Mouse (Mus musculus) neural tube, embryonic 13.5 days (tissue): ENCODE measurements around the gene Bub3. TPM values are rescaled to one million over a fixed set of nuclear protein-coding genes. Genes with fewer than 3 reads are reported as not detected.

Experiments
- ATAC-seq: fragments of 200-750 bp; cut with Nextera tagmentation; 2 replicates; pipeline ENCODE4 v1.8.0; 2017; ENCODE audit warnings: low read depth, mild to moderate bottlenecking, moderate TSS enrichment, moderate library complexity
- H3K27ac ChIP-seq: fragments of 300-500 bp; sonication (generic); replicated peaks from 2 replicates; pipeline ENCODE4 v1.5.1; 2015; ENCODE audit warnings: moderate library complexity, mild to moderate bottlenecking, inconsistent platforms
- H3K27me3 ChIP-seq: fragments of 300-500 bp; sonication (generic); 2 replicates; pipeline ENCODE4 v1.6.1; 2015; ENCODE audit warnings: mild to moderate bottlenecking, inconsistent platforms
- H3K36me3 ChIP-seq: fragments of 300-500 bp; sonication (generic); 2 replicates; pipeline ENCODE4 v1.6.1; 2015; ENCODE audit warnings: mild to moderate bottlenecking, inconsistent platforms
- H3K4me1 ChIP-seq: fragments of 300-500 bp; sonication (generic); replicated peaks from 2 replicates; pipeline ENCODE4 v1.6.1; 2015; ENCODE audit warnings: inconsistent platforms
- H3K4me2 ChIP-seq: fragments of 300-500 bp; sonication (generic); 2 replicates; pipeline ENCODE4 v1.6.1; 2015; ENCODE audit warnings: inconsistent platforms, mild to moderate bottlenecking, moderate library complexity
- H3K4me3 ChIP-seq: fragments of 300-500 bp; sonication (generic); 2 replicates; pipeline ENCODE4 v1.5.1; 2015; ENCODE audit warnings: mild to moderate bottlenecking, inconsistent platforms
- H3K9ac ChIP-seq: fragments of 300-500 bp; sonication (generic); 2 replicates; pipeline ENCODE4 v1.6.1; 2015; ENCODE audit warnings: moderate library complexity, mild to moderate bottlenecking, inconsistent platforms
- H3K9me3 ChIP-seq: fragments of 300-500 bp; sonication (generic); 2 replicates; pipeline ENCODE4 v1.6.1; 2016; ENCODE audit warnings: inconsistent platforms
- WGBS: fragments of 180-500 bp; shearing (Covaris S2); methylation state at CpG from one replicate; pipeline ENCODE4 v1.1.7; 2015; 5-methylcytosine and 5-hydroxymethylcytosine counted together
- polyA plus RNA-seq: library from polyadenylated mRNA; unstranded; fragments of >200 nt; fragmentation: Nextera tagmentation; extraction: Ambion mirVana; gene quantifications from 2 replicates; pipeline ENCODE4 v1.2.1, GENCODE M21; 2015

Gene Bub3
- polyA plus RNA-seq, 1 experiment from 2014 or later: 148 TPM

GRCm38 (mm10) chr7:131548473-131548872, 11.5 kb upstream of the Bub3 start, which contains the start of gene Hmx2:
Gene Hmx2 (plus strand): TSS chr7:131548773.
- Histone ChIP-seq H3K27ac (no peak within 1 kb of the TSS), H3K36me3 (no peaks in the 10 kb centered on the region), H3K27me3 (peaks cover 100% of the 10 kb centered on the region), H3K4me3 (no peak within 1 kb of the TSS), H3K9me3 (no peaks in the 10 kb centered on the region), H3K4me2 (no peak within 1 kb of the TSS), H3K4me1 (peaks cover 11% of the 10 kb centered on the region), H3K9ac (no peak within 1 kb of the TSS)
- no peak for ATAC-seq
- 4% methylated on average over 3 of the region's 3 CpGs for WGBS

GRCm38 (mm10) chr7:131551471-131551870, 8.6 kb upstream of the Bub3 start:
- H3K27me3 ChIP-seq: peaks cover 100% of the 10 kb centered on the region
- no peak overlapping the region for H3K9ac ChIP-seq
- 0% methylated on average over 4 of the region's 4 CpGs for WGBS
- H3K4me3 ChIP-seq: no peak overlapping the region
- no peaks in the 10 kb centered on the region for H3K9me3 ChIP-seq
- H3K27ac ChIP-seq: no peak overlapping the region
- no peak overlapping the region for H3K4me2 ChIP-seq
- H3K4me1 ChIP-seq: peaks cover 21% of the 10 kb centered on the region
- H3K36me3 ChIP-seq: no peaks in the 10 kb centered on the region
- ATAC-seq: no peak

DNA sequence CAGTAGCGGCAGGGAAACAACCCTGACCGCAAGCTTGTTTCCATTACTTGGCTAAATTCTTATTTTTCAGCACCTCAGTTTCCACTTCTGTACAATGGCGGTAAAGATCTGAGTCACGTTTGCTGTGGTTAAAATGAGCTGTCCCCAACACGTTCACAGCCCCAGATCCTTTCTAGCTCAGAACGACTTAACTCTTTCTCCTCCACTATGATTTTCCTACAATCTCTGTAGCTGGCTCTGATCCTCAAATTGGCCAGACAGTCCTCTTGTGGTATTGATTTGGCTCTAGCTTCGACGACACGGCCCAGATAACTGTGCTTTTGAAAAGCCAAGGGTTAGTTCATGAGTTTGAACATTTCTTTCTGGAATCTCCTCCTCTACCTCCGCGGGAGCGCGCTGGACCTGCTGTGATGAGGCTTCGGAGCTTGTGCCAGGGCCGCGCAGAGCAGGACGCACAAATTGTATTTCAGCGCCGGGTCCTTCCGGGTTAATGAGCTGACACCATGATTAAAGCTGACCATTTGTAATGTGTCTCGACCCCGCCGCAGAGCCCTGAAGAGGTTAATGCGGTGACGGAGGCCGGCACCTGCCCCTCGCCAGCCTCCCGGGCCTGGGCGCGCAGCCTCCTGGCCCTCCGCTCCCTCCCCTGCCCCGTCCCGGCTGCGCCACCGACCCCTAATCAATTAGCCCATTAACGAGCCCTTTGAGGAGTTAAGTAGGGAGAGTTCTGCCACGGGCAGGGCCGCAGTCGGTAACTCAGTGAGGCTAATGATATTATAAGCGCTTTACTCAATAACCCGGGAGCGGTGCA, 7.9 kb upstream of the Bub3 start:
- peaks cover 100% of the 10 kb centered on the region for H3K27me3 ChIP-seq
- H3K4me1 ChIP-seq: peaks cover 27% of the 10 kb centered on the region
- H3K4me3 ChIP-seq: no peak overlapping the region
- no peak overlapping the region for H3K9ac ChIP-seq
- H3K27ac ChIP-seq: no peak overlapping the region
- no peaks in the 10 kb centered on the region for H3K9me3 ChIP-seq
- ATAC-seq: no peak
- no peaks in the 10 kb centered on the region for H3K36me3 ChIP-seq
- H3K4me2 ChIP-seq: no peak overlapping the region
- WGBS: under 1% methylated on average over 42 of the region's 42 CpGs

DNA sequence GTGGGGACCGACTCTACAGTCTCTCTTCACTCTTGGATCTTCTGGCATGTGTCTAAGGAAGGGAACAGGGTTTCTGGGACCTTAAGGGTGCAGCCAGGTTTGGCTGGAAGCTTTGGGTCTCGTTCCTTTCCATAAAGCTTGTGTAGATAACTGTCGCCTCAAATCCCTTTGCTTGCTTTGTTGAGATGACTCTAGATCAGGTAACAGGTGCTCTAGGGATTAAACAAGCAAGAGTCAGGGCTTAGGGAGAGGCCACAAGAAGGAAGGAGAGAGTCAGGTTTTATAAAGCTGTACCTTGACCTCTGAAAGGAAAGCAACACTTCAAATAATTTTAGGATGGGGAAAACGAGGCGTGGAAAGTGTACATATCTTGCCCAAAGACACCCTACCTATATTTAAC, 7.2 kb upstream of the Bub3 start:
- no peak for ATAC-seq
- no peak overlapping the region for H3K4me3 ChIP-seq
- no peak overlapping the region for H3K27ac ChIP-seq
- peaks cover 100% of the 10 kb centered on the region for H3K27me3 ChIP-seq
- H3K4me2 ChIP-seq: no peak overlapping the region
- no peaks in the 10 kb centered on the region for H3K9me3 ChIP-seq
- no peaks in the 10 kb centered on the region for H3K36me3 ChIP-seq
- 2% methylated on average over 5 of the region's 5 CpGs for WGBS
- no peak overlapping the region for H3K9ac ChIP-seq
- peaks cover 29% of the 10 kb centered on the region for H3K4me1 ChIP-seq

DNA sequence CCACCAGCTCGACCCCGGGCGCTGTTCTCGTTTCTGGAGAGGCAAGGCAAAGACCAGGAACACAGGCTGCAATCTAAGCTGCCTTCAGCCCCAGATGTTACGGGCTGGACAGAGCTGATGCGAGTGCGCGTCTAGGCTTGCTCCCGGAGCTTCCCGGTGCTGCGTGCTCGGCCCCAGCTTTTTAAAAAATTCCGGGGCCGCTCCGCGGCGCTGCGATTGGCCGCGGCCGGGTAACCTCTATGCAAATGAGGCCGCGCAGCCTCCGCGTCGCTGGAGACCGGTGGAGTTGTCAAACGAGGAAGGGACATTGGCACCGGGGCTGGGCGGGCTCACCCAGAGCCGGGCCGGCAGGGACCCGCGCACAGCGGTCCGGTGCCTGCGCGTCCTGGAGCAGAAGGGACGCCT, 6.2 kb upstream of the Bub3 start:
- Histone ChIP-seq H3K36me3 (no peaks in the 10 kb centered on the region), H3K27ac (no peak overlapping the region), H3K4me1 (peaks cover 29% of the 10 kb centered on the region), H3K4me3 (peak overlapping the region; percentile 29), H3K4me2 (peak overlapping the region; percentile 46), H3K27me3 (peaks cover 100% of the 10 kb centered on the region), H3K9me3 (no peaks in the 10 kb centered on the region), H3K9ac (0 out of 2 replicates have a peak overlapping the region, but pooled peaks have one; percentile 32)
- ATAC-seq: 0 out of 2 replicates have a peak, but pooled peaks have one; percentile 16
- WGBS: under 1% methylated on average over 39 of the region's 39 CpGs

DNA sequence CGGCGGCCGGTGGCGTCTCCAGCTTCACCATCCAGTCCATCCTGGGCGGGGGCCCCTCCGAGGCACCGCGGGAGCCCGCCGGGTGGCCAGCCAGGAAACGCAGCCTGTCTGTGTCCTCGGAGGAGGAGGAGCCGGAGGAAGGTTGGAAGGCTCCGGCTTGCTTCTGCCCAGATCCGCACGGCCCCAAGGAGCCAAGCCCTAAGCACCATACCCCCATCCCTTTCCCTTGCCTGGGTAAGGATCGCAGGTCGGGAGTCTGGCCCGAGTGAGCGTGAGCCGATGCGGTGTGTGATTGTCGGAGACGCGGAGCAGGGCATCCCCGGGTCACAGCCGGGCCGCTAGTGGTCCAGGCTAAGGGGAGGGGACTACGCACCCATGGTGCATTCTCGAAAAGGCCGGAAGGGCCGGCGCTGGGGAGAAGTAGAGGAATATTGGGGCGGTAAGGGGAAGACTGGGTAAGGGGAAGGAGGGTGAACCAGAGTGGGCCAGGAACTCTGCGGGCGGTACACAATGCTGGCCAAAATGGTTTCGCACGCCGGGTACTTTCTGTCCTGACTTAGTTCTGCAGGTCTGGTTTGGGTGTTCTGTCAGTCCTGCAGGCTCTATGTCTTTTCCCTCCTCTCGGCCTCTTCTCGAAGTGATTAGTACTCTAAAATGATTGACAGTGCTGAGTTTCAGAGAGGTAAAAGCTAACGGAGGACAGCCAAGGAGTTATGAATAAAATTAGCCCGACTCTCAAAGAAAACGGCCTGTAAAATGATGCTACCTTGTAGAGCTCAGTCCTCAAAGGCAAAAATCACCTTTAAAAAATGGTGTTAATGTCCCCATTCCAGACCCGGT, 5.5 kb upstream of the Bub3 start:
- Histone ChIP-seq H3K27ac (peak overlapping the region; percentile 49; the same call in 1 of the 2 replicates), H3K4me1 (peaks cover 29% of the 10 kb centered on the region), H3K9me3 (no peaks in the 10 kb centered on the region), H3K9ac (peak overlapping the region; percentile 32; the same call in 1 of the 2 replicates), H3K4me2 (peak overlapping the region; percentile 46), H3K27me3 (peaks cover 100% of the 10 kb centered on the region), H3K36me3 (no peaks in the 10 kb centered on the region), H3K4me3 (peak overlapping the region; percentile 29)
- ATAC-seq: peak; percentile 29; the same call in 1 of the 2 replicates
- WGBS: under 1% methylated on average over 45 of the region's 45 CpGs

DNA sequence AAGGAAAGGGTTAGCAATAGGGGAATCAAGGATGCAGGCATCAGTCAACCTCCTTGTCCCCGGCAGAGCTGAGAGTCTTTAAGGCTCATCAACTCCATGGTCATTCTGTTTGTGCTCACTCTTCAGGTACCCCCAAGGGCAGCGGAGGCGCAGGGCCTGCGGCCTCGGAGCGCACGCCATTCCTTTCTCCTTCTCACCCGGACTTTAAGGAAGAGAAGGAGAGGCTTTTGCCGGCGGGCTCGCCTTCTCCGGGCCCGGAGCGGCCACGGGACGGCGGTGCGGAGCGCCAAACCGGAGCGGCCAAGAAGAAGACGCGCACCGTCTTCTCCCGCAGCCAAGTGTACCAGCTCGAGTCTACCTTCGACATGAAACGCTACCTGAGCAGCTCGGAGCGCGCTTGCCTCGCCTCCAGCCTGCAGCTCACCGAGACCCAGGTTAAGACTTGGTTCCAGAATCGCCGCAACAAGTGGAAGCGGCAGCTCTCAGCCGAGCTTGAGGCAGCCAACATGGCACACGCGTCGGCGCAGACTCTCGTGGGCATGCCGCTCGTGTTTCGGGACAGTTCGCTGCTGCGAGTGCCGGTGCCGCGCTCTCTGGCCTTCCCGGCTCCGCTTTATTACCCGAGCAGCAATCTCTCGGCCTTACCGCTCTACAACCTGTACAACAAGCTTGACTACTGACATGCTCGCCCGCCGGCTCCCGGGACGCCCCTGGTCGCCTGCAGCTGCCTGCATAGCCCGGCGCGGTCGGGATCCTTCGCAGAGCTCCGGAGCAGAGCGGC, 4.5 kb upstream of the Bub3 start:
- Histone ChIP-seq H3K27me3 (peaks cover 92% of the 10 kb centered on the region), H3K4me2 (peak overlapping the region; percentile 46), H3K4me3 (peak overlapping the region; percentile 29), H3K9me3 (no peaks in the 10 kb centered on the region), H3K9ac (no peak overlapping the region), H3K27ac (peak overlapping the region; percentile 42; the same call in 1 of the 2 replicates), H3K36me3 (no peaks in the 10 kb centered on the region), H3K4me1 (peaks cover 29% of the 10 kb centered on the region)
- no peak for ATAC-seq
- WGBS: under 1% methylated on average over 68 of the region's 68 CpGs

DNA sequence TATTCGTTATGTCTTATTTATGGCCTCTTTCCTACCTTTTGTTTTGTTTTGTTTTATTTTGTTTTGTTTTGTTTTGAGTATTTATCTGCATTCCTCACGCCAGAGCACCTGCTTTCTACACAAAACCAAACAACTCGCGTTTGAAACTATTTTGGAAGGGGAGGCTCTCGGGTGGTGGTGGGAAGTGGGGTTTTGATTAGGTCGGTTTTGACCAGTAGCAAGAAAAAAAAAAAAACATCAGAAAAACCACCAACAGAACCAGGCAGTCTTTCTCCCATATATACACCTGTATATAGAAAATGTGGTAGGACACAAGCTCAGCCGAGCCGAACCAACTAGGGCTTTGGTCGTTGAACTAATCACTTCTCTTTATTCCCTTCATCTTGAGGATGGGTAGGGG, 3.9 kb upstream of the Bub3 start:
- Histone ChIP-seq H3K36me3 (no peaks in the 10 kb centered on the region), H3K9me3 (no peaks in the 10 kb centered on the region), H3K4me2 (peak overlapping the region; percentile 46), H3K4me3 (peak overlapping the region; percentile 29), H3K9ac (no peak overlapping the region), H3K27me3 (peaks cover 86% of the 10 kb centered on the region), H3K4me1 (peaks cover 35% of the 10 kb centered on the region), H3K27ac (no peak overlapping the region)
- ATAC-seq: no peak
- under 1% methylated on average over 9 of the region's 9 CpGs for WGBS

DNA sequence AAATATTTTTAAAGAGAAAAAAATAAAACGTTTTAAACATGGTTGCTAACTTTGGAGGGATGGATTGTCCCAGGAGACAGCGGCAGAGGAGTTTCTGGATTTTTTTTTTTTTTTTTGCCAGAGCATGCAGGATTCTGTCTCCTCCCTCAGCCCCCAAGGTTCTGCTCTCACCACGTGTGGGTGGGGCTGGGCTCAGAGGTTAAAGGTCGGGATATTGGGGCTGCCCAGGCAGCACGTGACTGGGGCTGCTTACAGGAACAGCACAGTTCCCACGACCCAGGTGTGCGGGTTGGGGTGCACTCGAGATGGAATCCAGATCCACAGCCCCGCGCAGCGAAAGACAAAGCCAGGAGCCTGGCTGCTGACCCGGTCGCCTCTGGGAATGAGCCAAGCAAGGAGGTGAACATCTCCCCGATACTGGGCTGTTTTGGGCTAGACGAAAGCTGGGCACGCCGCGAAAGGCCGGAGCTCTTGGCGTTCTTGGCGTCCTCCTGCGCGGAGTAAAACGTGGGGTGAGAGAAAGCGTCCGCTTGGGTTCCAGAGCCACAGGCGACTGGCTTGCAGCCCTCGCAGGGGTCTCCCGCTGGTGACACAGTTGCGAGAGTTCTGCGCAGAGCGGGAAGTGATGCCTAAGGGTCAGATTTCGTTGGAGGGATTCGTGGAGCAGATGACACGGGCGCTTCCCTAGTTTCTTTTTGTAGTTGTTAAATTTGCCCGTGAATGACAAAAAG, 3.3 kb upstream of the Bub3 start:
- under 1% methylated on average over 37 of the region's 37 CpGs for WGBS
- peaks cover 80% of the 10 kb centered on the region for H3K27me3 ChIP-seq
- H3K9me3 ChIP-seq: no peaks in the 10 kb centered on the region
- peak overlapping the region; percentile 17 for H3K4me2 ChIP-seq
- H3K9ac ChIP-seq: no peak overlapping the region
- no peak overlapping the region for H3K27ac ChIP-seq
- H3K36me3 ChIP-seq: no peaks in the 10 kb centered on the region
- H3K4me3 ChIP-seq: peak overlapping the region; percentile 8; the same call in 1 of the 2 replicates
- H3K4me1 ChIP-seq: peaks cover 40% of the 10 kb centered on the region
- no peak for ATAC-seq

DNA sequence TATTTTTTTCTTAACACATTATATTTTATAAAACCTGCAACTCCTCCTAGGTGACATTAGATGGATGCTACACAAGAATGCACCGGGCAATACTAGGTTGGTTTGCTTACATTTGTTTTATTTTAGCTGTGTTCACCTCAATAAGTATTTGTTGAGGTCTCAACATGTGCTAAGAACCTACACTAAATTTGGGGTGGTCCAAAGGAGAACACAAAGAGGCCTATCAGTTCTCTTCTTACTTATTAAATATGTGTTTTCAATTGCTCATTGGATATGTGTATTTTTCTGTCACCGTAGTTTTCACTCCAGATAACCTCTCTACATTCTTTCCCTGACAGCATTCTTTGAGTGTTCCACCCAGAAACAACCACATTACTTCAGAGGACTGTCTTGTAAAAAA, 2.3 kb upstream of the Bub3 start:
- Histone ChIP-seq H3K4me1 (peaks cover 51% of the 10 kb centered on the region), H3K4me2 (no peak overlapping the region), H3K9ac (no peak overlapping the region), H3K36me3 (peaks cover 10% of the 10 kb centered on the region), H3K27me3 (peaks cover 69% of the 10 kb centered on the region), H3K9me3 (no peaks in the 10 kb centered on the region), H3K4me3 (no peak overlapping the region), H3K27ac (no peak overlapping the region)
- 27% methylated on average over 2 of the region's 2 CpGs for WGBS
- no peak for ATAC-seq

GRCm38 (mm10) chr7:131560697-131561042, 648 bp downstream of the Bub3 start:
- H3K36me3 ChIP-seq: peaks cover 33% of the 10 kb centered on the region
- H3K9ac ChIP-seq: peak overlapping the region; percentile 81
- peaks cover 40% of the 10 kb centered on the region for H3K27me3 ChIP-seq
- no peaks in the 10 kb centered on the region for H3K9me3 ChIP-seq
- under 1% methylated on average over 14 of the region's 14 CpGs for WGBS
- peak overlapping the region; percentile 92 for H3K27ac ChIP-seq
- H3K4me1 ChIP-seq: peaks cover 48% of the 10 kb centered on the region
- peak; percentile 74 for ATAC-seq
- peak overlapping the region; percentile 87 for H3K4me2 ChIP-seq
- peak overlapping the region; percentile 76 for H3K4me3 ChIP-seq
